Mouse (Mus musculus) kidney, adult 2 months (tissue): ENCODE results near the gene Dtx3l. TPM values are rescaled to one million over a fixed set of nuclear protein-coding genes. Genes with fewer than 3 reads are reported as not detected.
A peak's percentile ranks its signal among the peaks of the same experiment; 100 is the strongest.

Experiments
- DNase-seq: peaks from one replicate; pipeline ENCODE4 v3.0.0; 2021
- H3K27ac ChIP-seq: fragments of 200-500 bp; 2 replicates; pipeline ENCODE4 v1.5.1; 2012; ENCODE audit warnings: low read depth, low read length, control low read depth, inconsistent platforms; ENCODE audit not compliant: insufficient read depth
- H3K27me3 ChIP-seq: fragments of 200-500 bp; replicated peaks from 2 replicates; pipeline ENCODE4 v1.6.1; 2012; ENCODE audit warnings: mild to moderate bottlenecking, moderate library complexity, low read length, inconsistent platforms; ENCODE audit not compliant: control insufficient read depth, insufficient read depth
- H3K36me3 ChIP-seq: fragments of 200-500 bp; 2 replicates; pipeline ENCODE4 v1.6.1; 2012; ENCODE audit warnings: mild to moderate bottlenecking, moderate library complexity, low read length, inconsistent platforms; ENCODE audit not compliant: control insufficient read depth, insufficient read depth
- H3K4me1 ChIP-seq: fragments of 200-500 bp; 2 replicates; pipeline ENCODE4 v1.6.1; 2011; ENCODE audit warnings: low read length; ENCODE audit not compliant: control insufficient read depth, insufficient read depth
- H3K4me3 ChIP-seq: fragments of 200-500 bp; 2 replicates; pipeline ENCODE4 v1.5.1; 2011; ENCODE audit warnings: mild to moderate bottlenecking, low read depth, low read length, control low read depth; ENCODE audit not compliant: insufficient read depth
- CTCF ChIP-seq: fragments of 200-500 bp; conservative IDR thresholded peaks from 2 replicates; pipeline ENCODE4 v1.5.1; 2011; ENCODE audit warnings: low read depth, mild to moderate bottlenecking, control low read depth, low read length, moderate library complexity, mixed read lengths; ENCODE audit not compliant: insufficient read depth, insufficient read length
- POLR2A ChIP-seq: fragments of 200-500 bp; IDR thresholded peaks from one replicate; pipeline ENCODE4 v1.6.1; 2011; ENCODE audit warnings: low read depth, low read length, control low read depth
- WGBS: fragments of 180-500 bp; shearing (Covaris S2); methylation state at CpG from one replicate; pipeline ENCODE4 v1.1.7; 2018; 5-methylcytosine and 5-hydroxymethylcytosine counted together
- polyA plus RNA-seq: library from polyadenylated mRNA; depleted of rRNA; stranded (reverse); fragments of >200 nt; gene quantifications from 2 replicates; pipeline ENCODE4 v1.2.3, GENCODE M21; 2012; rRNA removed

The Dtx3l gene
- 4.2 and 5.4 TPM in 2 replicates for polyA plus RNA-seq

DNA sequence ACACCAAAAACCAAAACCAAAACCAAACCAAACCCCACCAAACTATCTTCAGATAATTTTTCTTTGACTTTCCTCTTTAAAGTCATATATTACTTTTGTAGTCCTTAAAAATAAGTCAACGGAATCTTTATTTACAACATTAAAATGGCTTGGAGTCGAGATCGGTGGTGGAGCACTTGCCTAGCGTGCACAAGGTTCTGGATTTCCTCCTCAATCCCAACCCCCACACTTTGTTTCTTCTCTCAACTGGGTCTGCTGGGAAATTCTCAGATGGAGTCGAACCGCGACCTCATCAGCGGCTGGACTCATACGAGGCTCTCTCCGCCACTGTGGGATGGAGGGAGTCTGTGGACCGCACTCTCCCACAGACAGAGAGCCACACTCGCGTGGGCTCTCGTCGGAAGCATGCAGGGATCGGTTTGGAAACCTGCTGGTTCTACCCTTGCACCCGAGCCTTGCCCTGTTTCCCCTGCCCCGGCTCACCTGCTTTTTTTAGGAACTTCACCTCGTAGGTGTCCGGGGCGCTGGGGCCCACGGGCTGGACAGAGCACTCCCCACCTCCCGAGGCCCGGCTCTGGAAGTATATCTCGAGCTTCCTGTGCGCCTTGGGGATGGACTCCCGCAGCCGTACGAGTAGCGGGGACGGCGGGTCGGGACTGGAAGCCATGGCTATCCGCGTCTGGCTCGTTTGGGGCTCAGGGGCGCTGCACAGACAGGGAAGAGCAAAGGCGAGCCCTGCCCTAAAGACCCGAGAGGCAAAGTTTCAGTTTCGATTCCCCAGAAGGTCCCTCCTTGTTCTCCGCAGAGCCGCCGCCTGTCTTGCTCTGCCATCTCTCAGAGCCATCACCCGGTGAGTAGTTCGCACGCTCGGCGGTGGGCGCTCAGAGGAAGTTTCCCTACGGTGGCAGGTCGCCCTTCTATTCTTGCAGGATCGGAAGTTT is at the start of gene Dtx3l, which contains the start of gene Parp9:
Dtx3l (minus strand) TSS at position 941 of the 941 bp plus-strand sequence.
Parp9 (plus strand) TSS at position 260 of the 941 bp plus-strand sequence.
- Histone ChIP-seq H3K27ac (peak within 1 kb of the TSS; percentile 78), H3K36me3 (no peaks in the 10 kb centered on the region), H3K27me3 (no peaks in the 10 kb centered on the region), H3K4me1 (no peaks in the 10 kb centered on the region; the same call in 1 of the 2 replicates), H3K4me3 (peak within 1 kb of the TSS; percentile 90)
- no peak for TF ChIP-seq CTCF
- TF ChIP-seq POLR2A = peak; percentile 24
- under 1% methylated on average over 52 of the region's 52 CpGs for WGBS
- DNase-seq = peak; percentile 76

DNA sequence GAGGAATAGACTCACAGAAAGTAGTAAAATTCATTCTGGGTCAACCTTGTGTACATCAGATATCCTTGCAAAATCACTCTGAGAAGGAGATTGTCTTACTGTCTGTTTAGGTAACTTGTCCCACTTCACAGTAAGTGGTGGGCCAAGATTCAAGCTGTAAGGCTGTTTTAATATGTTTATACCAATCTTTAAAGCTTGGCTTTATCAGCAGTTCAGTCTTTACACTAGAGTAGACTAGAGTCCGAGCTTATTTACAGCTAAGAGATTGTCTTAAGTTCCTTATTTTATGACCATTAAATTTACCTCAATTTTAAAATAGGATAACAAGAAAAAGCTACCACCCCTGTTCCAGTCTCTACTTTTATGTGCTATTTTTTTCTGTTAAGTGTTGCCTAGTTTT is 49.0 kb upstream of the Dtx3l start:
- no peak overlapping the region for H3K27ac ChIP-seq
- no peaks in the 10 kb centered on the region for H3K27me3 ChIP-seq
- H3K4me1 ChIP-seq = peaks cover 3% of the 10 kb centered on the region; the same call in 1 of the 2 replicates
- TF ChIP-seq CTCF (no peak), POLR2A (no peak)
- DNase-seq = no peak
- WGBS = 49% methylated on average over 1 of the region's 1 CpGs
- no peaks in the 10 kb centered on the region for H3K36me3 ChIP-seq
- H3K4me3 ChIP-seq = no peak overlapping the region

DNA sequence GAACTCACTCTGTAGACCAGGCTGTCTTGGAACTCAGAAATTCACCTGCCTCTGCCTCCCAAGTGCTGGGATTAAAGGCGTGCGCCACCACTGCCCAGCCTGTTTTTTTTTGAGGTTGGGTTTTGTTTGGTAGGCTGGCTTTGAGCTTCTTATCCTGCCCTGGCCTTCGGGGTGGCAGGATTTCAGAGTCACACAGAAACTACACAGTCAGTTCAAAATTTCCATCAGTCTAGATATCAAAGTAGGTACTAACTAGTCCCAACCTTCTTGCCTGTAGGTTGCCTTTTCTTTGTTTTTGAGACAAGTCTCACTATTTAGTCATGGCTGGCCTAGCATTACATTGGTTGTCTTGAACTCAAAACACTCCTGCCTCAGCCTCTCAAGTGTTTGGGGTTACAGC is 45.5 kb upstream of the Dtx3l start:
- TF ChIP-seq POLR2A (no peak), CTCF (no peak)
- WGBS = 36% methylated on average over 3 of the region's 3 CpGs
- DNase-seq = no peak
- Histone ChIP-seq H3K36me3 (no peaks in the 10 kb centered on the region), H3K4me1 (peaks cover 3% of the 10 kb centered on the region; the same call in 1 of the 2 replicates), H3K27me3 (no peaks in the 10 kb centered on the region), H3K27ac (no peak overlapping the region), H3K4me3 (no peak overlapping the region)

DNA sequence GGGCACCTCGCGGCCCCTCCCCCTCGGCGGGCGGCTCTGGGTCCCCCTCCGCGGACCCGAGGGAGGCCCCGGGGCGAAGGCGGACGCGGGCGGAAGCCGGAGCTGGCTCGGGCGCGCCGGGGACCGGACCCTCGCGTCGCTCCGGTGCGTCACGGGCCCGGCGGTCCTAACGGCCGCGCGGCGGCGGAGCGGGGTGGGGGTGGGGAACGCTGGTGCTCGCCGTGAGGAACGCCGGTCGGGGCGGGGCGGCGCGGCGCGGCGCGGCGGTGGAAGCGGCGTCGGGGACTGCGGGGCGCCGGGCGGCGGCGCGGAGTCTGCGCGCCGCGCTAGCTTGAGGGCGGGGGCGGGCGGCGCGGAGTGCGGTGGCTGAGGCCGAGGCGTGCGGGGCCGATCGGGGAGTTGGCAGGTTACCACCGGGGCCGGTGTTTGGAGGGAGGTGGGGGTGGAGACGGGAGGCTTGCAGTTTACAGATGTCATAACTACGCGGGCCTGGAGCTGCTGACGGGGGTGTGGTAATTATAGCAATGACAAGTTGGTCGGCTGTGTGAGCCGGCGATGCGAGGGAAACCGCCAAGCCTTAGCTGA is 44.7 kb upstream of the Dtx3l start:
- TF ChIP-seq POLR2A (no peak), CTCF (no peak)
- H3K27me3 ChIP-seq = no peaks in the 10 kb centered on the region
- peak overlapping the region; percentile 79 for H3K27ac ChIP-seq
- H3K4me3 ChIP-seq = peak overlapping the region; percentile 98
- peak; percentile 62 for DNase-seq
- WGBS = under 1% methylated on average over 50 of the region's 86 CpGs
- H3K4me1 ChIP-seq = peaks cover 3% of the 10 kb centered on the region; the same call in 1 of the 2 replicates
- H3K36me3 ChIP-seq = no peaks in the 10 kb centered on the region

DNA sequence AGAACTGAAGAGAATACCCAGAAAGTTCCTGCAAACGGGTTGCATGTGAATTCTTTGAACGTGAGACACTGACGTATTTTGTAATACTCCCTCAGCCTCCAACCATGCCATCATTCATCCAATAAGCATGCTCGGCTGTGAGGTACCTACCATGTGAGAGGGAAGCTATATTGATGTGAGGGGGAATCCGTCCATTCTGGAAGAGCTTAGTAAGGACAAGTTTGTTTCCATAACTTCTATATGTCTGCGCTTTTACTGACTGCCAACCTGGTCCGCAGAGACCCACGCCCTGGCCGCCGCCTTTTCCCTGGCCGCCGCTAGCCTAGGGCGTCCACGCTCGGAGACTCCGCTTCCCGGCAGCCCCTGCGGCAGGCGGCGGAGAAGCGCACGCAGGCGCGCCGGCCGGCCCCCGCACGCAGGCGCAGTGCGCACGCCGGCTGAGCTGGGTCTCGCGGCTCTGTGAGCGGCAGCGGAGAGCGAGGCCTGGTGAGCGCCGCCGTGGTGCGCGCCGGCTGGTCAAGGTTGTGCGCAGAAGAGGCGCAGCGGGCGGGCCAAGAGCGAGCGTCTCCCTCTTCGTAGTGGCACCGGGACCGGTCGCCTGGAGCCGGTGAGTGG is 44.1 kb upstream of the Dtx3l start:
- H3K27ac ChIP-seq = peak overlapping the region; percentile 79
- peak overlapping the region; percentile 98 for H3K4me3 ChIP-seq
- under 1% methylated on average over 54 of the region's 54 CpGs for WGBS
- H3K36me3 ChIP-seq = no peaks in the 10 kb centered on the region
- H3K27me3 ChIP-seq = no peaks in the 10 kb centered on the region
- DNase-seq = peak; percentile 94
- peaks cover 3% of the 10 kb centered on the region; the same call in 1 of the 2 replicates for H3K4me1 ChIP-seq
- peak; percentile 67 for TF ChIP-seq POLR2A
- TF ChIP-seq CTCF = no peak

DNA sequence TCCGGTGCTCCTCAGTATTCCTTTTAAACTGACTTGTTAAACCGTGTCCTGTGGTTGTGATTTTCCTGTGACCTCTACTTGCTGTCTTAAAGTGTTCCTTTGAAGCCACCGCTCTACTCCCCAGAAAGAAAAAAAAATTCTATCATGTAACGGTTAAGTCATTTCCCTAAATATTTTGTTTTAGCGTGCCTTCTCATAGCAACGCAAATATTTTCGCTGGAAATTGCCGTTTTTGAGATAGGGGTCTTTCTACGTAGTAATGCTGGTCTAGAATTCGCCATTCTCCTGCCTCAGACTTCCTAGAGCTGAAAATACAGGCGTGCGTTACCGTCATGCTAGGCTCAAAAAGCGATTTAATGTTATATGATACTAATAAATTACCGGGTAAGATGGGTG is 43.6 kb upstream of the Dtx3l start:
- Histone ChIP-seq H3K4me1 (peaks cover 3% of the 10 kb centered on the region; the same call in 1 of the 2 replicates), H3K27ac (no peak overlapping the region)

More for the DNA sequence above, 43.6 kb upstream of the Dtx3l start:
- Histone ChIP-seq H3K27me3 (no peaks in the 10 kb centered on the region), H3K4me3 (peak overlapping the region; percentile 98), H3K36me3 (no peaks in the 10 kb centered on the region)
- no peak for DNase-seq
- 3% methylated on average over 15 of the region's 15 CpGs for WGBS
- TF ChIP-seq CTCF (no peak), POLR2A (no peak)
